Mouse (Mus musculus) liver, postnatal 0 days (tissue): ENCODE measurements at regions not wholly inside any gene's neighbourhood (a gene's known extent, or its start where the extent isn't known, plus 50 kb on each side); places are given as distances from the start of the nearest gene placed in this dataset.

ENCODE experiments used
- CTCF ChIP-seq: sonication (generic); IDR thresholded peaks from 2 replicates; pipeline ENCODE4 v1.5.1; 2016; ENCODE audit warnings: antibody characterized with exemption, low read depth
- EP300 ChIP-seq: IDR thresholded peaks from 2 replicates; pipeline ENCODE4 v1.6.1; 2016; ENCODE audit warnings: antibody characterized with exemption, low read depth, mild to moderate bottlenecking

GRCm38 (mm10) chr11:114223061-114223460 is 156.2 kb upstream of the Sdk2 start:
- TF ChIP-seq CTCF (no peak), EP300 (no peak)
